Mouse (Mus musculus): ENCODE results near the gene Tnfaip8l3.

GRCm38 (mm10) chr9:54022795-54023194, 45.4 kb downstream of the Tnfaip8l3 start:
- TF ChIP-seq CTCF (IDR thresholded peaks at IDR 0.05; ENCODE audit: low read depth, low read length) (no peak), POLR2A (IDR thresholded peaks at IDR 0.05; ENCODE audit: insufficient read depth, low read length) (no peak), EP300 (IDR thresholded peaks at IDR 0.05; ENCODE audit: insufficient read depth, low read depth, low read length) (no peak)

Measured in ES-Bruce4 (cell line).